Mouse (Mus musculus) urinary bladder, postnatal 4 days (tissue): ENCODE data around the gene Nprl2.

ENCODE experiments used
- DNase-seq, 2 experiments: peaks; one replicate each; pipeline ENCODE4 v3.0.0; 2021 to 2022; ENCODE audit warnings: low spot score in 2 of 2

Nprl2 gene

DNA sequence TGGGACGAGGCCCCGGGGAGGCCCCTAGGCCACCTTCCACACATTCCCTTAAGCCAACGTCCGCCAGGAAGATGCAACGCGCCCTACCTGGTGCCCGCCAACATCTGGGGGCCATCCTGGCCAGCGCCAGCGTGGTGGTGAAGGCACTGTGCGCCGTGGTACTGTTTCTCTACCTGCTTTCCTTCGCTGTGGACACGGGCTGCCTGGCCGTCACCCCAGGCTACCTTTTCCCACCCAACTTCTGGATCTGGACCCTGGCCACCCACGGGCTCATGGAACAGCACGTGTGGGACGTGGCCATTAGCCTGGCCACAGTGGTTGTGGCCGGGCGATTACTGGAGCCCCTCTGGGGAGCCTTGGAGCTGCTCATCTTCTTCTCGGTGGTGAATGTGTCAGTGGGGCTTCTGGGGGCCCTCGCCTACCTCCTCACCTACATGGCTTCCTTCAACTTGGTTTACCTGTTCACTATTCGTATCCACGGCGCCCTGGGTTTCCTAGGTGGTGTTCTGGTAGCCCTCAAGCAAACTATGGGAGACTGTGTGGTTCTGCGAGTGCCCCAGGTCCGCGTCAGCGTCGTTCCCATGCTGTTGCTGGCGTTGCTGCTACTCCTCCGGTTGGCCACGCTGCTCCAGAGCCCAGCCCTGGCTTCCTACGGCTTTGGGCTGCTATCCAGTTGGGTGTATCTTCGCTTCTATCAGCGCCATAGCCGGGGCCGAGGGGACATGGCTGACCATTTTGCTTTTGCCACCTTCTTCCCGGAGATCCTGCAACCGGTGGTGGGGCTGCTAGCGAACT, 7.4 kb upstream of the Nprl2 start:
- no peak for DNase-seq

DNA sequence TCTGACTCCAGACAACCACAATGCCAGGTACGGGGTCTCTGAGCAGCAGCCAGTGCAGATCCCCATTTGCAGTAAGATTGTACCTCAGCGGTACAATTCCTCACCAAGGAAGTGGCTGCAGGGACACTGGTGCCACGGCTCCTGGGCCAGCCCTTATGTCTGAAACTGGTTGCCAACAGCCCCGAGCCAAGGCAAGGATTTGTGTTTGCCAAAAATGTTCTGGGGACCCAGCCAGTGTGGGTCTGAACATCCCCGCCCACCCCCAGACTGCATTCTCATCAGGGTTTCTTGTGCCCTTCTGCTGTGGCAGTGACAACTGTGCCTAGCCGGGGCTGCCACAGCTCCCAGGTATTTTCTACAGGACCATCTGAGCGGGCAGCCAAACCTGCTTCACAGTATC, 3.8 kb upstream of the Nprl2 start:
- DNase-seq = no peak

DNA sequence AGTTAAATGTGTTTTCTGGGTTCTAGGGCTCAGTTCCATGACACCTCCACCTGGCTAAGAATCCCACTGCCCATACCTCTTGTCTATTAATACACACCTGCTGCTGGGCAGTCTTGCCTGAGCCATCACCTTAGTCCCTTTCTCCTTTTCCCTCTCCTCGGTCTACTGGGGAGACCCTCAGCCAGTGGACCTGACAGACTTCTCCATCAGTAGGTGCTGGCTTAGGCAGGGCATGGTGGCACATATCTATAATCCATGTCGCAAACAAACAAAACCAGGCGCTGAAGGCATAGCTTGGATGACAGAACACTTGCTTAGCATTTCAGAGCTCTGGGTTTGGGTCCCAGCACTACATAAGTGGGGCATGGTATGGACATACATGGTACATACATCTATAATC, 3.3 kb upstream of the Nprl2 start:
- no peak for DNase-seq

DNA sequence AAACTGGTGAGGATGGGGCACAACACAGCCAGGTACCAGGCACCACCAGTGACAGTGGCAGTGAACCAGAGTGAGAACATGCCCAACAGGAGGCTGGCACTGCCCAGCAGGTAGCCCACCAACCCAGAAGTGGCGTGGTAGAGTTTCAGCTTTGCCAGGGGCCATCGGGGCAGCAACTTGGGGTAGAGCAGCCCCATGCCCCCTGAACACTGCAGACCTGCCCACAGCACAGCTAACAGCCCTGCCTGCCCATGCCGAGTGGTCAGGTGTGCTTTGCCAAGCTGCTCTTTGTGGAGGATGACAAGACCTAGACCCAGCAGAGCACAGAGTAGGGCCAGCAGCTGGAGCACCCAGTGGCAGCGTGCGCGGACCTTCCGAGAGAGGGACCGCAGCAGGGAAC, 2.1 kb upstream of the Nprl2 start:
- no peak for DNase-seq

DNA sequence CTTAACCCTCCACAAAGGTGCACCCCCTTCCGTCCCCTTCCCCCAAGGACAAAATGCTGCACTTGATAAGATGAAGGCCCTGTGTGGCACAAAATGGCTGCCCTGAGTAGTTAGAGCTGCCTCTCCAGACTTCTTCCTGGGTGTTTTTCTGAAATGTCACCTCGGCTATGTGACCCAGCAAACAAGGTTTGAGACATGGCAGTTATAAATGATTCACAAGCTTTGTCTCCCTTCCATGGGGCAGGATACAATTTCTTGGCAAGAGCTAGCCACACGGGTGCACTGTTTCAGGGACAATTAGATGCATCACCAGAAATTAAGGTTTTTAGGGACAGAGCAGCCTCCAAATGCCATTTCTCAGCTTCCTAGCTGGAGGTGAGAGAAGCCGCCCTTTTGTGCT, 1.6 kb upstream of the Nprl2 start:
- DNase-seq = no peak

DNA sequence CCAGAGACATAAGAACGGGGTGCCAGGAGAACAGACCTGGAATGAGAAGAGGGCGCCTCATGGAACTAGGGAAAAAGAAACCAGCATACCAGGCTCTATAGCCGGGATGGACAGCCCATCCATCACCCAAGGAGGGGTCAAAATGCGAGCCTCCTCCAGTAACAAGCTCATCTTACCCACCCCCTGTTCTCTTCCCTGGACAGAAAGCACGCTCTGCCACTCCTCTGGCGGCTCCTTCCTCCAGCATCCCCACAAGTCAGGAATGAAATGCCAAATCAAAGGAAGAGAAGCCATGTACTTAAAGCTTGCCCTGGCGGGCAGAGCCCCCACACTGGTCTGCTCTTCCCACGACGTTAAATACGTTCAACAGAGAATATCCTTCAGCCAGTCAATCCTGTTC, 1.0 kb upstream of the Nprl2 start:
- DNase-seq = no peak

DNA sequence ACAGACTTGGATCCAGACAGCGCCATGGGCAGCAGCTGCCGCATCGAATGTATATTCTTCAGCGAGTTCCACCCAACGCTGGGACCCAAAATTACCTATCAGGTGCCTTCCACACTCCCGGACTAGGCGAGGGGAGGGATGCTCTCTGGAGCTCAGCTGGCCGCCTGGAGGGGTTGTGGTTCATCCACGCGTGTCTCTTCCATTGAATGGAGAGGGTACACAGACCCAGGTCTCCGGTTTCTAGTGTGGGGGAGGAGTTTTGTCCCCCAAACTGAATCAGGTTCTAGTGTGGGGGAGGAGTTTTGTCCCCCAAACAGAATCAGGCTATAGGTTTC, 293 bp downstream of the Nprl2 start:
- DNase-seq = no peak

DNA sequence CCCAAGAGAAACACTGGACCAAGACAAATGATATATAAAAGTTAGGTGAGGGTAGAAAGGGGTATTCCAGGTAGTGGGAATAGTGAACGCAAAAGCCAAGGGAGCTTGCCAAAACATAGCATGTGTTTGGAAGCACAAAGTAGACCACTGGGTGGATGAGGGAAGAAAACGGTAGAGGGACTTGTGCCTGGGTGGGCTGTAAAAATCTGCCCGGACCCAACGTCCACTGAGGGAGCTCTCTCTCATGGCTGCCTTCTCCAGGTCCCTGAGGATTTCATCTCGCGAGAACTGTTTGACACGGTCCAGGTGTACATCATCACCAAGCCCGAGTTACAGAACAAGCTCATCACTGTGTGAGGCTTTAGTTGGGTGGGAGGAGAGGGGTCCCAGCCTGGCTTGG, 695 bp downstream of the Nprl2 start:
- no peak for DNase-seq

DNA sequence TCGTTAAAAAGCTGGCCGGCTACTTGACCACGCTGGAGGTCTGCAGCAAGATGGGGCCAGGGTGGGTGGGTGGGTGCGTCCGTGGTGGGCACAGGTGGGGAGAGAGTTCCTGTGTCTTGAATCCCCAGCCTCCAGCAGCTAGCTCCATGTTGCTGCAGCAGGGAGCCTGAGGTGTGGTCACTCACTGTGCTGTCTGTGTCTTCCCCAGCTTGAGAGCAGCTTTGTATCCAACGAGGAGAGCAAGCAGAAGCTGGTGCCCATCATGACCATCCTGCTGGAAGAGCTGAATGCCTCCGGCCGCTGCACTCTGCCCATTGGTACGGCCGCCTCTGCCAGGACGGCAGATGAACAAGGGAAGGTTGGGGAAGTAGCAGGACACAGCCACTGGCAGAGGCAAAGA, 1.3 kb downstream of the Nprl2 start:
- DNase-seq = no peak

DNA sequence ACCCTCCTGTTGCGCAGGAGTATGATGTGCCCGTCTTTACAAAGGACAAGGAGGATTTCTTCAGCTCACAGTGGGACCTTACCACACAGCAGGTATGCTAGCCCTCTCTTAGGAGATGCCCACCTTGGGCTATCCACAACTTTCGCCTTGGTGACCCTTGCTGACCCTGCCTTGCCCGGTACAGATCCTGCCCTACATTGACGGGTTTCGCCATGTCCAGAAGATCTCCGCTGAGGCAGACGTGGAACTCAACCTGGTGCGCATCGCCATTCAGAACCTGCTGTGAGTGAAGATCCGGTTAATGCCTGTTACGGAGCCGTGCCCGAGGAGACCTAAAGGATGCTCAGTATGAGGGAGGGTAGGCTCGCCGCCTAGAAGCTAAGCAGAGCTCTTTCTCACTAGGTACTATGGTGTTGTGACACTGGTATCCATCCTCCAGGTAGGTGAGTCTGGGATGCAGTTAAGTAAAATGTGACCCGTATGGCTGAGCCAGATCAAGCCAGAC, 2.2 kb downstream of the Nprl2 start:
- no peak for DNase-seq

DNA sequence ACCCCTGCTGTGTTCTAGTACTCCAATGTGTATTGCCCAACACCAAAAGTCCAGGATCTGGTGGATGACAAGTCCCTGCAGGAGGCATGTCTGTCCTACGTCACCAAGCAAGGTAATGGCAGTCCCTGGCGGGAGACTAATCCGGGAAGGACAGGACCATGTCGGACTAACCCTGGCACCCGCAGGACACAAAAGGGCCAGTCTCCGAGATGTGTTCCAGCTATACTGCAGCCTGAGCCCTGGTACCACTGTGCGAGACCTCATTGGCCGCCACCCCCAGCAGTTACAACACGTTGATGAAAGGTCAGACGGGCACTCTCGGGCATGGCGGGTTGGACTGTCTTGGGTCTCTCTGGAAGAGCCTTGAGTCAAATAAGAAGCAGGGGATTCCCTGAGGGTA, 2.7 kb downstream of the Nprl2 start:
- no peak for DNase-seq

DNA sequence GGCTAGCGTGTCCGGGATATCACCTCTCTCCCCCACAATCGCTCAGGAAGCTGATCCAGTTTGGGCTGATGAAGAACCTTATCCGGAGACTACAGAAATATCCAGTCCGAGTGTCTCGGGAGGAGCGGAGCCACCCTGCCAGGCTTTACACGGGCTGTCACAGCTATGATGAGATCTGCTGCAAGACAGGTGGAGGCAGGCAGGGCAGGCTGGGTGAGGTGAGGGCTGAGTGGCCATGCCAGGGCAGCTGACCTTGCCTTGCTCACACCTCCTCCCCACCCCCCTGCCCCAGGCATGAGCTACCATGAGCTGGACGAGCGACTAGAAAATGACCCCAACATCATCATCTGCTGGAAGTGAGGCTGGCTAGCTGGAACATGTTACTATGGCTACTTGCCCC, 3.2 kb downstream of the Nprl2 start:
- DNase-seq = no peak

DNA sequence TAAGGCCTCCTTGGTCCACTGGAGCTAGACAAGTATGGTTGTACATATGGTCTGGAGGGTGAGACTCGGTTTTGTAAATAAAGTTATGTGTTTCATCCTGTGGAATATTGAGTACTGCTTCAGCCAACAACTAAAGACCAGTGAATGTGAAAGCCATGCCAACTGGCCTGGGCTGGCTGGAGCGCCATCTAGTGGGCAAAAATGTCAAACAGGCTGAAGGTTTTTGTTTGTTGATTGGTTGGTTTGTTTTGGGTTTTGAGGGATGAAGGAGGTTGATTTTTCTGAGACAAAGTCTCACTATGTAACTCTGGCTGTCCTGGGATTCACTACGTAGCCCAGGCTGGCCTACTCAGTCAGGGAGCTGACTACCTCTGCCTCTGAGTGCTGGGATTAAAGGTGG, 3.6 kb downstream of the Nprl2 start:
- DNase-seq = peak in 1 of 2 experiments; percentile 78

DNA sequence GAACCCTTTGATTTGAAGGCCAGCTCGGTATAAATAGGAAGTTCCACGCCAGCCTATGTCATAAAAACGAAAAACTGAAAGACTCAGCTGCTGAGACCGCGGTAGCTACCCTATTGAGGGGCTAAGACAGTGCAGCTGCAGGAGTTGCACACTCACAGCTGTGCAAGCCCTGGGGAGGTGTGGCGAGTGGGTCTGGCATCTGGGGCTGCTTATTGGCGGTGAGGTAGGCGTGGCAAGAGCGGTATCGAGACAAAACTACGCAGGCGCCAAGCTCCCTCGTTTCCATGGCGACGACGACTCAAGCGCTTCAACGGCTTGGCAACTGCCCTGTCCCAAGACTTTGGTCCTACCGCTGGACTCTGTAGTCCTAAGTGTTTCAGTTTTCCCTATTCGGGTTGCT, 5.0 kb downstream of the Nprl2 start, which contains the start of gene Zmynd10:
Zmynd10 (plus strand) TSS at position 273 of the 400 bp plus-strand sequence.
- peak; percentile 81 to 91 for DNase-seq

DNA sequence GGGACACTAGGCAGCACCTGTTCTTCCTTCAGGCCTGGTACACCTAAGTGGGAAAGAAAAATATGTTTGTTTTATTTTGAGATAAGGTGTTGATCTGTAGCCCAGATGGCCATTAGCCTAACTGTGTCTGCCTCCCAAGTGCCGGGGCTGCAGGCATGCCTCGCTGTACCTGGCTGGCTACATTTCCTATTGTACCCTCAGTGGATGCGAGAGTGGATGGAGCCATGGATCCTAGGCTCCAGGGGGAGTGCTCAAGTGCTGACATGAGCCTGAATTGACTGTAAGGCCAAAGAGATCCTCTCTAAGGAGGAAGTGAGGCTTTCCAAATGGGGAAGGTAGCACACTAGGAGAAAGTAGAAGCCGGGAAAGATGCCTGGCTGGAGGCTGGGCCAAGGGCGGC, 5.9 kb downstream of the Nprl2 start:
- no peak for DNase-seq

DNA sequence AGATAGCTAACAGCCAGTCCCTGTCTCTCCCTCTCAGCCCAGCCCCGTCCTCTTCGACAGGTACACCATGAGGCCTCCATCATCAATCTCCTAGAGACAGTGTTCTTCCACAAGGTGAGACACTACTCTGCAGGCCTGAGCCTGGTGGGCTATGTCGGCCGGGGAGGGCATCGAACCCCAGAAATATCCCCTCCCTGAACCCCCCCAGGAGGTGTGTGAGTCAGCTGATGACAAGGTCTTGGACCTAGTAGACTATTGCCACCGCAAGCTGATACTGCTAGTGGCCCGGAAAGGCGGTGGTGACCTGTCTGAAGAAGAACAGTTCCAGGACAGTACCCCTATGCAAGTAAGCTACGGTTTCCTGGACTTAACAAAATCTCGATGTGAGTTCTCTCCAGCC, 6.8 kb downstream of the Nprl2 start:
- no peak for DNase-seq

DNA sequence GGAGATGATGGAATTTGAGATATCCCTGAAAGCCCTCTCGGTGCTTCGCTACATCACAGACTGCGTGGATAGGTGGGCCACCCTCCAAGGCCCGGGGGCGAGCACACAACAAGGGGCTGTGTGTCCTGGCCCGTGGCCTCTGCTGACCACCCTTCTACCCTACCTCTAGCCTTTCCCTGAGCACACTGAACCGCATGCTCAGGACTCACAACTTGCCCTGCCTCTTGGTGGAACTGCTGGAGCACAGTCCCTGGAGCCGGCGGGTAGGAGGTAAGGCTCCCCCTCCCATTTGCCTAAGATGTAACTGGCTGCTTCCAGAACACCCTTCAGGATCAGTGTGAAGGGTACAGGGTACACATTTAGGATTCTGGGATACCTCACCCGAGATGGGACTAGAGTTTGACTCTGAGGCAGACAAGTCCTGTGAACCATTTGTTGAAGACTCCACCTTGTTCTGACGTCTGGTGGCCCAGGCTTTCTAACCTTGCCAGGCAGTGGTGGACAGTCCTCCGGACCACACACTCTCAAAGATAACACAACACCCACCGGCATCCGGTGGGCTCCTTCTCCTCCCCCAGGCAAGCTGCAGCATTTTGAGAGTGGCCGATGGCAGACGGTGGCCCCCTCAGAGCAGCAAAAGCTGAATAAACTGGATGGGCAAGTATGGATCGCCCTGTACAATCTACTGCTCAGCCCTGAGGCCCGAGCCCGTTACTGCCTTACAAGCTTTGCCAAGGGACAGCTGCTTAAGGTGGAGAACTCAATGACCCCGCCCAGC, 7.5 kb downstream of the Nprl2 start:
- no peak for DNase-seq

DNA sequence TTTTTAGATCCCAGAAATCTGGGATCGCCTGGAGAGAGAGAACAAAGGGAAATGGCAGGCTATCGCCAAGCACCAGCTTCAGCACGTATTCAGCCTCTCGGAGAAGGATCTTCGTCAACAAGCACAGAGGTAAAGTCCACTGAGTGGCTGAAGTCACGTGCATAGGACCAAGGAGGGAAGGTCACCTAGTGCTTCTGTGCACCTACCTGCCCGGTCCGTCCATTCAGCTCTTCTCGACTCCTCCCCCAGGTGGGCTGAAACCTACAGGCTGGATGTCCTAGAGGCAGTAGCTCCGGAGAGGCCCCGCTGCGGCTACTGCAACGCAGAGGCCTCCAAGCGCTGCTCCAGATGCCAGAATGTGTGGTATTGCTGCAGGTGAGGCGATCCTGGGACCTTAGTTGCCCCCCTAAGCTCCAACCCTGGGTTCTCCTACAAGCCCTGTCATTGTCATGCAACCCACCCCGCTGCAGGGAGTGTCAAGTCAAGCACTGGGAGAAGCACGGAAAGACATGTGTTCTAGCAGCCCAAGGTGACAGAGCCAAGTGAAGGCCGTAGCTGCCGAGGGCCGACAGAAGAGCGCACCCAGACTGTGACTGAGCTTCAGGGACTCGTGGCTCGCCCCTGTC, 8.6 kb downstream of the Nprl2 start:
- no peak for DNase-seq

DNA sequence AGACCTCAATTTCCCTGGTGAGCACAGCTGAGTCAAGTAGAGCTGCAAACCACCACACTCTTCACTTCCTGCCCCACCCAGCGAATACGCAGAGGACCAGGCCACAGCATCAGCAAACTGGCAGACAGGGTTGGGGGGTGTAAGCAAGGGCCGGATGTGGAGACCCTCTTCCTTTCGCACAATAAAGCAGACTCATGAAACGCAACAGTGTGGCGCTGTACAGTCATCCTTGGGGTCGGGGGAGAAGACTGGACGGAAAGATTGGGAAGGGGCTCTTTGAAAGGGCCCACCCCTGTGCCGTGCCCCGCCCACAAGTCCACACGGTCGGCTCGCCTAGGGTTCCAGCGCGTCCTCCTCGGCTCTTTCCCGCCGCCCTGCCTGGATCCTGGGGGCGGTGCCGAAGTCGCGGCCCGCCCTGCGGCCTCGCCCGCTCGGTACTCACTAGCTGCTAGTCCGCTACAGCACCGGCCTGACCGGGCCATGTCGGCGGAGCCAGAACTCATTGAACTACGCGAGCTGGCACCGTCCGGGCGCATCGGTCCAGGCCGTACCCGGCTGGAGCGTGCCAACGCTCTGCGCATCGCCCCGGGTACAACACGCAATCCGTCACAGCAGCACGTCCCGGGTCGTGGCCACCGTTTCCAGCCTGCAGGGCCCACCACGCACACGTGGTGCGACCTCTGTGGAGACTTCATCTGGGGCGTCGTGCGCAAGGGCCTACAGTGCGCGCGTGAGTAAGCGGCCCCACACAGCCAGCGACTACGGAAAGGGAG, 9.3 kb downstream of the Nprl2 start, which contains the start of gene Rassf1:
Rassf1 (plus strand) TSS at position 439 of the 773 bp plus-strand sequence.
- peak; percentile 71 to 74 for DNase-seq

DNA sequence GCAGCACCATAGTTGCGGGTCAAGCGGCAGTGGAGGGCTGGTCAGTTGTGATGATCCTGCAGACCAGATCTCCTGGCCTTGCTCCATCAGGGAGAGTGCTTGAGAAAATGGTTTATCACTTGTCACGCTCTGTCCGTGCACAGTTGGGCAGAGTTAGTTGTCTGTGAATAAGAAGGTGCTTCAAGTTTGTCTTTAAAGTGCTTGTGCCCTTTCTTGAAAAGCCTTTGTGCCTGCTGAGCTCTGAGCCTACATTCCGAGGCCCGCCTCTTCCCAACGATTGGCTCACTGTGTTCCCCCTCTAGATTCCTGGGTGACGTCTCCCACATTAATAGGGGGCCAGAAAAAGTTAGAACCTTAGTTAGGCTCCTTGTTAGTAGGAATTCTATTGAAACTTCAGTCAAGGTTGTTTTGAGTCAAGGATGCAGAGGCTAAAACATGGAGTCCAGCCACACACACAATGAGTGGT, 9.9 kb downstream of the Nprl2 start:
- DNase-seq = no peak

DNA sequence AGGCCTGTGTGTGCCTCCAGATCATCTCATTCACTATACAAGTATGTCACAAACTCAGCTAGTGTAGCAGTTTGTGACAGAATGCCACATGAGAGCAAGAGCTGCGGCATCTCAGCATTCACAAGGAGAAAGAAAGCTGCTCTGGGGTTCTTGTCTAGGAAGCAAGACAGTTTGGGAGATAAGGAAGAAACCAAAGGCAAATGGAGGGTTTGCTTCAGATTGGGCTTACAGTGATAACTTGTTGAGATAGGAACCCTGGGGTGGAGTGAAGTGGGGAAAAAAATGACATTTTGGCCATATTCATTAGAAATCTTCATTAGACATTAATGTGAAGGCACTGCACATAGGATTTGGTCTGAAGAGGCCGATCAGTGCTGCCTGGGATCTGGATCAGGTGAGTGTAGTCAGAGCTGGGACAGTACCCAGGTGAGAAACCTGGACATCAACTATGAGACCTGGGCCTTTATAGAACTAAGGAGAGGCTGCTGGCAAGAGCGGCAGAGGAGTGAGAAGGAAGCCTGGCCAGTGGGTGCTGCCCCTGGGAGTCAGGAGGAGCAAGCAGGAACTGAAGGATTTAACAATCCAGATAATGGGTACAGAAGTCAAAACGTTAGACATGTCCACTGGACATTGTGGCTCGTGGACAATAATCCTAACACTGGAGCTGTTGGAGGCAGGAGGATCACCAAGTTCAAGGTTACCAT, 10.8 kb downstream of the Nprl2 start:
- no peak for DNase-seq
